Mouse (Mus musculus) olfactory bulb, adult 2 months (tissue): Measurements from ENCODE around the gene Hectd4.

ENCODE experiments used
- CTCF ChIP-seq: fragments of 200-500 bp; IDR thresholded peaks from 2 replicates; pipeline ENCODE4 v1.5.1; 2012; ENCODE audit warnings: low read depth, mild to moderate bottlenecking, low read length, moderate library complexity; ENCODE audit not compliant: insufficient read depth
- POLR2A ChIP-seq: fragments of 200-500 bp; IDR thresholded peaks from 2 replicates; pipeline ENCODE4 v1.6.1; 2012; ENCODE audit warnings: mild to moderate bottlenecking, low read depth, low read length, moderate library complexity; ENCODE audit not compliant: insufficient read depth

GRCm38 (mm10) chr5:121254977-121255376 lies 35.0 kb downstream of the Hectd4 start:
- TF ChIP-seq CTCF, result no peak
- no peak for TF ChIP-seq POLR2A
